Mouse (Mus musculus) cortical plate, adult 2 months (tissue): Measurements from ENCODE around the gene Cdh15.

Experiments used
- CTCF ChIP-seq: fragments of 200-500 bp; IDR thresholded peaks from 2 replicates; pipeline ENCODE4 v1.5.1; 2011; ENCODE audit warnings: mild to moderate bottlenecking, control low read depth, low read length; ENCODE audit not compliant: insufficient read depth; ENCODE audit errors: extremely low read depth
- POLR2A ChIP-seq: fragments of 200-500 bp; IDR thresholded peaks from 2 replicates; pipeline ENCODE4 v1.6.1; 2011; ENCODE audit warnings: mild to moderate bottlenecking, low read length, control low read depth; ENCODE audit not compliant: insufficient read depth; ENCODE audit errors: extremely low read depth

- TF ChIP-seq CTCF (no peak), POLR2A (no peak)
These were observed 37.4 kb upstream of the Cdh15 start for GRCm38 (mm10) chr8:122810376-122810775.
